Mouse (Mus musculus) kidney, adult 11 months (tissue): Measurements from ENCODE around the gene Foxp1.

Source experiments
- DNase-seq: peaks from one replicate; pipeline ENCODE4 v3.0.0; 2022

Gene Foxp1

GRCm38 (mm10) chr6:99383846-99384472 is 138.6 kb downstream of the Foxp1 start:
- DNase-seq = no peak

DNA sequence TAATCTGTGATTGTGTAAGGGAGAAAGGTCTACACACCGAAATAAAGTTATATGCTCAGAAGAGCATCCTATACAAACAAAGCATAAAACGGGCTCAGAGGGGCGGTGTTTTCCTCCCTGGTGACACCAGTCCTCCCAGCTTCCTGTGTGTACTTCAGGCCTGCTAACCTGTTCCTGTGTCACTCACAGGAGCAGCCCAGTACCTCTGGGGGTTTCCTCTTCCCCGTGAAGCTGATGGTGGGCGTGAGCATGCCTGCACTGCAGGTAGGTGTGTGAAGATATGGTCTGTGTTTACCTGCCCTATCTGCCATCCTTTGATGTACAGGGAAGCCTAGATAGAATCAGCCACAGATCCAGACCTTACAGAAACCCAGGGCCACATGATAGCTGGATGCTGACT is 142.4 kb downstream of the Foxp1 start:
- DNase-seq = no peak

- DNase-seq = peak; percentile 34
These were observed 143.4 kb downstream of the Foxp1 start for GRCm38 (mm10) chr6:99378997-99379710.

DNA sequence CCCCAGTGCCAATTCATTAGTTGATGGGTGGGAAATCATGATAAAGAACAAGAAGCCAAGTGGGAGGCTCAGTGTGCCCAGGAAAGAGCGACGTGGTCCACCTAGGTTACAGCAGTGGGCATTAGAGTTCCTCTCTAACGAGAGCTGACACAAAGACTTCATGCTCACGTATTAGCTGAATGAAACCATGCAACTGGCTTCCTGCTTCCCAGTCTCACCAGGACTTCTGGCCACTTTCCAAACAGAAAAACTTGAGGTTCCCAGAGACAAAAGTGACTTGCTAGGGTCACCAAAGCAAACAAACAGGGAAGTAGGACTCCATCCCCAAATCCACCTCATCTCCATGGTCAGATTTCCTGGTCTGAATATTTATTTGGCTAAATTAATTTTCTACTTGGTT is 144.8 kb downstream of the Foxp1 start:
- no peak for DNase-seq

DNA sequence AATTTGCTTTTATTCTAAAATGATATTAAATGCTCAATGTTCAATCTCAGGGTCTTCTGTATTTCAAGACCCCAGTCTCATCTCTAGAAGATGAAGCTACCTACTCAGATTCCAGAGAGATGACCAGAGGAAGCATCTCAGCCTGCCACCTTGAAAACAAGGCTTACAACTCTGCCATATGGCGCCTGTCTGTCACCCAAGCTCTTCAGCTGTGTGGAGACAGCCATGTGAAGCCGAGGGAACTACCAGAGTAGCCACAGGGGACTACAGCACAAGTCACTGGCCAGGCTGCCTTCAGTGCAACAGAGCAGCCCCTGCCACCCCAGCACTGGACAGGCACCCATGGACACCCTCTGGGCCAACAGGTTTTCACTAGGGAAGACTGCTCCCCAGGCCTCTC is 145.4 kb downstream of the Foxp1 start:
- no peak for DNase-seq

DNA sequence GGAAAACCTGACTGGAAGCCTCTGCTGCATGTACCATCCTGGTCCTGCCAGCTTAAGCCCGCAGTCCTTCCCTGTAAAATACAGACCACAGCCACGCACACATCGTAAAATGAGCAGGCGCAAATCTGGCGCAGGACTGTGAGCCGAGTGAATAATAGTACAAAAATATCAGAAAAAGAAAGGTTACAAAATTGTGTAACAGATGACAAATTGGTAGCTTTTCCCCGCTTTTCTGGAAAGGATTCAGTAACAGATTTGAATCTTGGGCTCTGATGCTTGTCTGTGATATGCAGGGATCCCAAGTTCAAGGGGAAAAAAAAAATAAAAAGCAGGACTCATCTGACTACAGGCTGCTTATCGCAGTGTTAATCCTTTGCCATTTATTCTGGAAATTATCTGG is 145.8 kb downstream of the Foxp1 start:
- DNase-seq = no peak

DNA sequence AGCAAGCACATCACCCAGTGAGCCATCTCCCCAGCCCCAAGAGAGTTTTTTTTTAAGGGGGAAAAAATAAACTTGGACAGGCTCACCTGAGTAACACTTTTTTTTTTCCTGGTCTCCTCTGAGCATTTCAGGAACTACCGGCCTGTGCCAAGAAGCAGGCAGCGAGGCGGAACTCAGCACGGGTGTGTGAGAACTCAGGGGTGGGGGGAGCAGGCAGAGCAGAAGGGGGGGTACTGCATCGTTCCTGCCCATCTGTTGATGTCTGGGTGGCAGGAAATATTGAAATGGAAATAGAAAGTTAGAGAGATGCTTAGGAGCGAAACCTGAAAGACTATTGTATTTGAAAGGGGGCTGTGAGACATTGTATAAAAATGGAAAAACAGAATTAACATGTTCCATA is 146.7 kb downstream of the Foxp1 start:
- DNase-seq = no peak

GRCm38 (mm10) chr6:99375376-99375775 is 147.1 kb downstream of the Foxp1 start:
- DNase-seq = no peak

- no peak for DNase-seq
These were observed 147.9 kb downstream of the Foxp1 start for GRCm38 (mm10) chr6:99374448-99375271.

- no peak for DNase-seq
These were observed 150.1 kb downstream of the Foxp1 start for GRCm38 (mm10) chr6:99372427-99372826.

DNA sequence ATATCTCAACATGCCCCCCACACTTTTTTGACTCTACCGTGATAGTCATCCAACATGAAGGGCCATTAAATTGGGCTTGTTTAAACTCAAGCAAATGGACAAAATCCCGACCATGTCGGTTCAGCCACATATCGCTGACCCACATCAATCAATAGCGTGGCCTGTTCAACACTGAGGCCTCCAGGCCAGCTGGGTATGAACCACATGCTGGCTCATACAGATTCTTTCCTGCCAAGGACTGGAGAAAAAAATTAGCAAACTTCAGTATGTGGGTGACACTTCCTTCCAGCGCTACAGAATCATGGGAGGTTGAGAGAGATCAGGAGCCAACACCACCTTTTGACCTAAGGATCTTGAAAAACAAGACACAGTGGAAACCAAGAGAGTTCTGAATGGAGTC is 150.5 kb downstream of the Foxp1 start:
- DNase-seq = no peak

- DNase-seq = no peak
These were observed 152.6 kb downstream of the Foxp1 start for GRCm38 (mm10) chr6:99369931-99370330.

GRCm38 (mm10) chr6:99369156-99369555 is 153.4 kb downstream of the Foxp1 start:
- no peak for DNase-seq

- DNase-seq = no peak
These were observed 154.3 kb downstream of the Foxp1 start for GRCm38 (mm10) chr6:99368118-99368753.

DNA sequence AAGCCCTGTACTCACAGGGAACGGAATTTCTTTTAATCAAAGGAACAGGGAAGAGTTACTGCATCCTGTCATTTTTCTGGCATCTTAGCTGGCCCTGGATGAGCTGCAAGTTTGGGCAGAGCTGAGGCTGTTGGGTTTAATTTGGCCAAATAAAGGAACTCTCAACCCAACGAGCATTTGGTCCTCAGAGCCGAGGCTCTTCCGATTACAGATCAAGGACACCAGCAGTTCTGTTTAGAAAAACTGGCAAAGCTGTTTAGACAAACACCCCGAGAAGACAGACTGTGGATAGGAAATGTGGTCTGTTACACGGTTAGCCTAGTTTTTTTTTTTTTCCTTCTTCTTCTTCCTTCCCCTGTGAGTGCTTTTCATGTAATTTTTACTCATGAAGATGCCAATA is 158.0 kb downstream of the Foxp1 start:
- no peak for DNase-seq

DNA sequence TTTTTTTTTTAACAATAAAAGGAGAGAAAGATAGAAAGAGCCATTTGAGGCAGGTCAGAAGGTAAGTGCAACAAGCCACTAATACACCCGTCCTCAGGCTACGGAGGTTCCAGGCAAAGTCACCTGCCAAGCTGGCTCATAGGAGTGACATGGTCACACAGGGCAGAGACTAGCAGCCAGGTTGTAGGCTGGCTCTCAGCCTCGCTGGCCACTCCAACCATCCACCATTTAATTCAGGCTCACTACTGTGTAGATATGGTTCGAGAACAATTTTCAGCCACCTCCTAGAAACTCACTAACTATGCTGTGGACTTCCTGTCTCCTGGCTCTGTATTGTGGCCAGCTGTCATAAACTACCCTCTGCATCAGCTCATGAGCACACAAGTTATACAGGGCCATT is 161.9 kb downstream of the Foxp1 start:
- no peak for DNase-seq

DNA sequence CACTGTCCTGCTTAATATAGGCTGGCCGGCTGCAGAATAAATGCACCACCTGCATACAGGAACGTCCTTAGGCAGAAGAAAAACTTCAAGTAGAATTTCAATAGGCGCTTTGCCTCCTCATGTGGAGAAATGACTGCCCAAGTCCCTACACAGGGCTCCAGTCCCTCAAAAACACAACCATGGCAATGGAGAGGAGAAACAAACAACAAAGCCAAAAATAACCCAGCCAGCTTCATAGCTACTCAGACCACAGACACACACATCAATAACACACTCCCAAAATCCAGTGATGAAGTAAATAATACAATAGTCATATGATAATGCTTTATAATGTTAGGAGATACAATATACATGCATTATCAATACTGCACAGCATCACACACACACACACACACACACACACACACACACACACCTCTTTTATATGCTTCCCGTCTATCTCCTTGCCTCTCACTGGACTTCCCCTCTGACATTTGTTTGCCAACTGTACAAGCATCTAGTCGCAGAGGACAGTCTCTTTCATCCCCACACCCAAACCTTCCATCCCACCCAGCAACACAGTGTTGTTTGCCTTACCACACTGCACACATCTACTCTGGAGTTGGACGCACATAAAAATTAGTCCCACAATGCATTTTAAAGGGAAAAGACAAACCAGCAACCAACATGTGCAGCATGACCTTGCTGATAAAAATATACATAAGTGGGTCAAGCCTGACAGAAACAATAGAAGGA is 162.6 kb downstream of the Foxp1 start:
- no peak for DNase-seq

DNA sequence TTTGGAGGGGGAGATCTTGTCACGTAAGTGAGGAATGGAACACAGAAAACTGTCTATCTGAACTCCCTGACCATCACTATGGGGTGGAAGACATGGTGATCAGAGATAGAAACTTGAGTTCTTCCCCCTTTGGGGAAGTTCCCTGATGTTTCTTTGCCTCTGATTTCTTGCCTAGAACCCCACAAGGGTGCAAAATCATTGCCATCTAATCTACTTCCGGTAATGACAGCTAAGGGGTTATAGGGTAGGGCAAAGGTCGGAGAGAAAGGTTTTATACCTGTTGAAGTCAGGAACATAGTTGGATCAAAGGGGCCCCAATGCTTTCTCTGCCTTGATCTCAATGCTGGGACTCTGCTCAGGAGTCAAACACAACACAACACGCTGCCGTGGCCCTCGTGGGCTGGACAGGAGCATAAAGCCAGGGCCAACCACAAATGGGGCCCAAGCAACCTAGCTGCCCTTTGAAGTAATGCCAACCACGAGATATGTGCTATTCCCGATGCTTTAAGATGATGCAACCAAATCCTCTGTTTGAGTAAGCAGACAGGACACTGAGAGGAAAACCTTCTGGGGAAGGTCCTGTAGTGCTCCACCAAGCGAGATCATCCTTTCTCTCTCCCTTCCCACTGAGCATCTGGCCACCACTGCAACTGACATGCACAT is 163.4 kb downstream of the Foxp1 start:
- DNase-seq = no peak

DNA sequence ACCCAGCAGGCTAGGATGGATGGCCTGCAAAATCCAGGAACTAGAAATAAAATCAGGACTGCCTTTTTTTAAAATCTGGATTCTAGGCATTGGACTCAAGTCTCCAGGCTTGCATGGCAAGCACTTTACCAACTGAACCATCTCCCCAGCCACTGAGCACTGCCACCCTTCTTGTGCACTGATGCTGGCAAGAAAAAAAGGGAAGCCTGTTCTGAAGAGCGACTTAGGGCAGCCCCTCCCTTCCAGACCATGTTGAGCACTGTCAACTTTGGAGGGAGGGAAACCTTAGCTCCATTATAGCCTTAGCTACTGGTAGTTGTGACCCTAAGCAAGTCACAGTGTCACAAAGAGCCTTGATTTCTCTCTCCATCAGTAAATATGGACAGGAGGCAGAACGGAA is 164.6 kb downstream of the Foxp1 start:
- DNase-seq = no peak

DNA sequence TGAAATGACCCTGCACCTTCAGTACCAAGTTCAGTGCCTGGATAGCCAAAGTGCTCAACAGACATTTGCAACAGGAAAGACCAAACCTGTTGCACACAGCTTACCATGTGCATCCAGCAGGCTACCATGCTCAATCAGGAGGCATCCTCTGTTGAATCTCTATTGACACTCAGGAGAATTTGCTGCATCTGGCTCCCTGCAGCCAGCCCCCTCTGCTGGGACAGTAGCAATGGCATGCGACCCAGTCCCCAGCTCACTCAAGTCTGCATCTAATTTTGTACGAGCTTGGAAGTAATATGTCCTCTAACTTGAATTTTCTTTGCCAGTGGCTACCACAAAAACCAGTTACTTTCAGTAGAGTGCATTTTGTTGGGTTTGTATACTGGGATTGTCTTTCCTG is 168.2 kb downstream of the Foxp1 start:
- no peak for DNase-seq

- DNase-seq = no peak
These were observed 169.1 kb downstream of the Foxp1 start for GRCm38 (mm10) chr6:99353441-99353840.

GRCm38 (mm10) chr6:99350566-99350965 is 172.0 kb downstream of the Foxp1 start:
- no peak for DNase-seq
